ENCODE assay signal across 12 mouse cellular contexts in the genomic region with DNA sequence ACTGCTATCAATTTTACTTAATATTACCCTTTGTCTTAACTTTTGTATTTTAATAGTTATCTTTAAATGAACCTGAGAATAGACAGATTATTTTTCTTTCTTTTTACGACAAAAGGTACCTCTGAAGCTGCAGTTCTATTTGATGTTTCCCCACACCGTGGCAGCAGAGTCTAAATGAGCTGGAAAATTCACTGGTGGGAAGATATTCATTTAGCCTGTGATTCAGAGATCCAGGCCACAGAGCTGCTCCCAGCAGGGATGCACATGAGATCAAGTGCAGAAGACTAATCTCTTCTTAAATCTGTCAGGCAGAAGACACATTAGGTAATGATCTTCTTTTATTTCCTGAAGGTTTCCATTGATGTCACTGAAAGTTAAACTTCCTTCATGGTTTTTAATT.
DNase-seq lines count a peak whose midpoint lies in the region; ATAC-seq and TF ChIP-seq lines count a peak whose summit lies in the region.
"Had no signal": no experiment of that assay in that cellular context is flagged by ENCODE, and none has a peak within 500 bp of the region (broad histone marks: within the 10 kb centered on the region; RNA-seq: fewer than 3 reads in every experiment).

No protein-coding gene starts in this region.

- H3K9me3 ChIP-seq in forebrain, postnatal 0 days (ENCODE audit: low read length): no peaks in the 10 kb centered on the region
- H3K9me3 ChIP-seq in forebrain, embryonic 10.5 days: no peaks in the 10 kb centered on the region
- H3K9me3 ChIP-seq in neural tube, embryonic 15.5 days (replicated peaks): no peaks in the 10 kb centered on the region
- H3K9me3 ChIP-seq: liver, embryonic 15.5 days; neural tube, embryonic 13.5 days had no signal

- H3K36me3 ChIP-seq in forebrain, postnatal 0 days (ENCODE audit: insufficient read depth): no peaks in the 10 kb centered on the region
- no peaks in the 10 kb centered on the region for H3K36me3 ChIP-seq in forebrain, embryonic 10.5 days (replicated peaks)
- no peaks in the 10 kb centered on the region for H3K36me3 ChIP-seq in neural tube, embryonic 15.5 days
- H3K36me3 ChIP-seq: liver, embryonic 15.5 days; neural tube, embryonic 13.5 days had no signal

- H3K27me3 ChIP-seq in forebrain, postnatal 0 days (ENCODE audit: insufficient read depth, low read length): no peaks in the 10 kb centered on the region
- H3K27me3 ChIP-seq in forebrain, embryonic 10.5 days (ENCODE audit: poor library complexity, severe bottlenecking): no peaks in the 10 kb centered on the region
- H3K27me3 ChIP-seq in neural tube, embryonic 15.5 days (replicated peaks): no peaks in the 10 kb centered on the region
- H3K27me3 ChIP-seq: liver, embryonic 15.5 days; neural tube, embryonic 13.5 days had no signal

- H3K4me3 ChIP-seq in forebrain, postnatal 0 days (ENCODE audit: low read depth, low read length): no peak overlapping the region
- no peak overlapping the region for H3K4me3 ChIP-seq in forebrain, embryonic 10.5 days
- H3K4me3 ChIP-seq in neural tube, embryonic 15.5 days (replicated peaks): no peak overlapping the region
- no peak overlapping the region for H3K4me3 ChIP-seq in layer of hippocampus, adult 2 months
- H3K4me3 ChIP-seq: liver, embryonic 15.5 days; neural tube, embryonic 13.5 days had no signal

- no peak overlapping the region for H3K27ac ChIP-seq in forebrain, postnatal 0 days (ENCODE audit: low read depth, low read length)
- H3K27ac ChIP-seq in forebrain, embryonic 10.5 days: no peak overlapping the region
- no peak overlapping the region for H3K27ac ChIP-seq in neural tube, embryonic 15.5 days (replicated peaks)
- no peak overlapping the region for H3K27ac ChIP-seq in layer of hippocampus, adult 2 months
- H3K27ac ChIP-seq: liver, embryonic 15.5 days; neural tube, embryonic 13.5 days had no signal

- ATAC-seq in forebrain, postnatal 0 days: peak; percentile 70
- 0 out of 2 replicates have a peak, but pooled peaks have one; percentile 60 for ATAC-seq in neural tube, embryonic 15.5 days (ENCODE audit: low FRiP score)

- H3K4me1 ChIP-seq in forebrain, postnatal 0 days (ENCODE audit: insufficient read depth): no peaks in the 10 kb centered on the region
- no peaks in the 10 kb centered on the region for H3K4me1 ChIP-seq in forebrain, embryonic 10.5 days
- no peaks in the 10 kb centered on the region for H3K4me1 ChIP-seq in neural tube, embryonic 15.5 days
- H3K4me1 ChIP-seq: liver, embryonic 15.5 days; neural tube, embryonic 13.5 days had no signal

- intact Hi-C loops in gastrocnemius, postnatal 36 days (cut with DNase I): no loop called here

- peak; percentile 63 for TF ChIP-seq CTCF in forebrain, postnatal 0 days (IDR thresholded peaks at IDR 0.05; ENCODE audit: low read depth)
- peak; percentile 78 for TF ChIP-seq CTCF in layer of hippocampus, adult 2 months (conservative IDR thresholded peaks at IDR 0.05)

- peak; percentile 58 for DNase-seq in forebrain, postnatal 0 days
- DNase-seq in forebrain, embryonic 10.5 days (ENCODE audit: extremely low spot score, low spot score): no peak
- DNase-seq in neural tube, embryonic 10.5 days (ENCODE audit: extremely low spot score, low spot score): no peak
- DNase-seq in layer of hippocampus, adult 2 months (ENCODE audit: low spot score in 2 of 2): peak; percentile 17 to 23
- DNase-seq in gastrocnemius, postnatal 36 days: no peak
- no peak for DNase-seq in spleen, adult 12 weeks (ENCODE audit: low spot score)
- DNase-seq in adrenal gland, adult 8-10 months: no peak
- DNase-seq: gastrocnemius, postnatal 10 days; kidney, adult 9 months had no signal

- WGBS in forebrain, postnatal 0 days: 38% methylated on average over 2 of the region's 2 CpGs
- whole genome bisulfite sequencing in forebrain, embryonic 10.5 days: 54% methylated on average over 2 of the region's 2 CpGs
- 47% methylated on average over 2 of the region's 2 CpGs for WGBS in neural tube, embryonic 15.5 days

- no peak overlapping the region for H3K9ac ChIP-seq in forebrain, postnatal 0 days
- H3K9ac ChIP-seq in neural tube, embryonic 15.5 days (replicated peaks): no peak overlapping the region
- H3K9ac ChIP-seq: liver, embryonic 15.5 days; neural tube, embryonic 13.5 days had no signal

- H3K4me2 ChIP-seq in forebrain, postnatal 0 days (ENCODE audit: low read depth): no peak overlapping the region
- no peak overlapping the region for H3K4me2 ChIP-seq in neural tube, embryonic 15.5 days
- H3K4me2 ChIP-seq: liver, embryonic 15.5 days; neural tube, embryonic 13.5 days had no signal

Comparison
In these comparisons a context has a peak if more than half of its experiments do, and no peak if none do; other contexts are left out.
1. DNase-seq: peak in forebrain, postnatal 0 days (single experiment) and layer of hippocampus, adult 2 months (2 of 2); none in forebrain, embryonic 10.5 days (single experiment), neural tube, embryonic 10.5 days (single experiment), gastrocnemius, postnatal 36 days (0 of 2), spleen, adult 12 weeks (single experiment) and adrenal gland, adult 8-10 months (single experiment).